Mouse (Mus musculus) limb, embryonic 11.5 days (tissue): ENCODE data around the gene Enc1. TPM values are rescaled to one million over a fixed set of nuclear protein-coding genes. Genes with fewer than 3 reads are reported as not detected.

Experiments
- ATAC-seq: fragments of 200-750 bp; cut with Nextera tagmentation; 2 replicates; pipeline ENCODE4 v1.8.0; 2017; ENCODE audit warnings: low read depth; ENCODE audit not compliant: insufficient number of reproducible peaks, low FRiP score, low TSS enrichment
- DNase-seq: peaks from one replicate; pipeline ENCODE4 v3.0.0-alpha.2; 2015; ENCODE audit warnings: low spot score
- H3K27ac ChIP-seq: fragments of 300-500 bp; sonication (generic); replicated peaks from 2 replicates; pipeline ENCODE4 v1.5.1; 2014; ENCODE audit warnings: low read depth, mild to moderate bottlenecking, low read length
- H3K27me3 ChIP-seq: fragments of 300-500 bp; sonication (generic); 2 replicates; pipeline ENCODE4 v1.6.1; 2014; ENCODE audit warnings: mild to moderate bottlenecking, low read length, mixed read lengths; ENCODE audit not compliant: control insufficient read depth, insufficient read depth
- H3K36me3 ChIP-seq: fragments of 300-500 bp; sonication (generic); 2 replicates; pipeline ENCODE4 v1.6.1; 2014; ENCODE audit warnings: mild to moderate bottlenecking, low read length, moderate library complexity, mixed read lengths; ENCODE audit not compliant: control insufficient read depth, insufficient read depth
- H3K4me1 ChIP-seq: fragments of 300-500 bp; sonication (generic); 2 replicates; pipeline ENCODE4 v1.6.1; 2014; ENCODE audit warnings: low read length, mixed read lengths; ENCODE audit not compliant: control insufficient read depth, insufficient read depth
- H3K4me2 ChIP-seq: fragments of 300-500 bp; sonication (generic); 2 replicates; pipeline ENCODE4 v1.6.1; 2014; ENCODE audit warnings: low read depth, mild to moderate bottlenecking, moderate library complexity; ENCODE audit not compliant: severe bottlenecking
- H3K4me3 ChIP-seq: fragments of 300-500 bp; sonication (generic); 2 replicates; pipeline ENCODE4 v1.5.1; 2014; ENCODE audit warnings: low read depth, low read length
- H3K9ac ChIP-seq: fragments of 300-500 bp; sonication (generic); 2 replicates; pipeline ENCODE4 v1.6.1; 2014; ENCODE audit warnings: mild to moderate bottlenecking, low read length
- H3K9me3 ChIP-seq: fragments of 300-500 bp; sonication (generic); 2 replicates; pipeline ENCODE4 v1.6.1; 2016; ENCODE audit warnings: low read length; ENCODE audit not compliant: control insufficient read depth
- WGBS: fragments of 180-500 bp; shearing (Covaris S2); extraction: QIAGEN DNeasy Blood & Tissue Kit; methylation state at CpG from one replicate; pipeline ENCODE4 v1.1.7; 2014; 5-methylcytosine and 5-hydroxymethylcytosine counted together
- polyA plus RNA-seq: library from polyadenylated mRNA; unstranded; fragments of >200 nt; fragmentation: Nextera tagmentation; extraction: Ambion mirVana; gene quantifications from 2 replicates; pipeline ENCODE4 v1.2.1, GENCODE M21; 2014

The Enc1 gene
- polyA plus RNA-seq, 1 experiment from 2014 or later, result 7.3 TPM

GRCm38 (mm10) chr13:97234785-97235417 is 6.0 kb upstream of the Enc1 start:
- ATAC-seq (peak; percentile 58; the same call in 1 of the 2 replicates), DNase-seq (peak; percentile 94)
- no peaks in the 10 kb centered on the region for H3K27me3 ChIP-seq
- H3K4me2 ChIP-seq, result peak overlapping the region; percentile 45
- 0 out of 2 replicates have a peak, but pooled peaks cover 5% of the 10 kb centered on the region for H3K4me1 ChIP-seq
- H3K36me3 ChIP-seq, result no peaks in the 10 kb centered on the region
- peak overlapping the region; percentile 19; the same call in 1 of the 2 replicates for H3K4me3 ChIP-seq
- 17% methylated on average over 17 of the region's 17 CpGs for WGBS
- H3K9me3 ChIP-seq, result no peaks in the 10 kb centered on the region
- H3K9ac ChIP-seq, result peak overlapping the region; percentile 35; the same call in 1 of the 2 replicates
- H3K27ac ChIP-seq, result no peak overlapping the region

- Histone ChIP-seq H3K27ac (no peak overlapping the region), H3K9ac (no peak overlapping the region)
- WGBS, result 57% methylated on average over 6 of the region's 6 CpGs
Observed at GRCm38 (mm10) chr13:97235911-97236310, 5.0 kb upstream of the Enc1 start.

GRCm38 (mm10) chr13:97237700-97238099 is 3.2 kb upstream of the Enc1 start:
- H3K27ac ChIP-seq, result no peak overlapping the region
- H3K27me3 ChIP-seq, result no peaks in the 10 kb centered on the region
- no peak overlapping the region for H3K4me2 ChIP-seq
- peaks cover 16% of the 10 kb centered on the region for H3K4me1 ChIP-seq
- ATAC-seq (no peak), DNase-seq (no peak)
- no peaks in the 10 kb centered on the region for H3K9me3 ChIP-seq
- H3K4me3 ChIP-seq, result no peak overlapping the region
- no peak overlapping the region for H3K9ac ChIP-seq
- WGBS, result 31% methylated on average over 3 of the region's 3 CpGs
- no peaks in the 10 kb centered on the region for H3K36me3 ChIP-seq

More at GRCm38 (mm10) chr13:97235911-97236310, 5.0 kb upstream of the Enc1 start:
- Histone ChIP-seq H3K9me3 (no peaks in the 10 kb centered on the region), H3K4me2 (no peak overlapping the region), H3K4me3 (no peak overlapping the region), H3K36me3 (no peaks in the 10 kb centered on the region), H3K27me3 (no peaks in the 10 kb centered on the region), H3K4me1 (peaks cover 12% of the 10 kb centered on the region)
- DNase-seq (no peak), ATAC-seq (no peak)

GRCm38 (mm10) chr13:97238181-97238981 is 2.5 kb upstream of the Enc1 start:
- 42% methylated on average over 16 of the region's 16 CpGs for WGBS
- H3K27me3 ChIP-seq, result no peaks in the 10 kb centered on the region
- H3K4me1 ChIP-seq, result peaks cover 21% of the 10 kb centered on the region
- ATAC-seq (no peak), DNase-seq (no peak)
- no peaks in the 10 kb centered on the region for H3K36me3 ChIP-seq
- H3K4me3 ChIP-seq, result no peak overlapping the region
- H3K9me3 ChIP-seq, result no peaks in the 10 kb centered on the region
- H3K4me2 ChIP-seq, result no peak overlapping the region
- H3K9ac ChIP-seq, result peak overlapping the region; percentile 24; the same call in 1 of the 2 replicates
- H3K27ac ChIP-seq, result no peak overlapping the region

GRCm38 (mm10) chr13:97239343-97240180 is 1.3 kb upstream of the Enc1 start:
- Histone ChIP-seq H3K4me1 (peaks cover 30% of the 10 kb centered on the region), H3K27ac (no peak overlapping the region), H3K36me3 (no peaks in the 10 kb centered on the region), H3K4me2 (peak overlapping the region; percentile 93), H3K9ac (no peak overlapping the region), H3K27me3 (no peaks in the 10 kb centered on the region), H3K9me3 (no peaks in the 10 kb centered on the region), H3K4me3 (no peak overlapping the region)
- DNase-seq, result peak; percentile 54
- WGBS, result 6% methylated on average over 23 of the region's 23 CpGs
- ATAC-seq, result no peak

GRCm38 (mm10) chr13:97240279-97240964 is 483 bp upstream of the Enc1 start:
- H3K27me3 ChIP-seq, result no peaks in the 10 kb centered on the region
- peaks cover 30% of the 10 kb centered on the region for H3K4me1 ChIP-seq
- H3K4me2 ChIP-seq, result peak overlapping the region; percentile 93
- H3K9ac ChIP-seq, result peak overlapping the region; percentile 91
- WGBS, result under 1% methylated on average over 35 of the region's 36 CpGs
- peaks cover 5% of the 10 kb centered on the region for H3K36me3 ChIP-seq
- ATAC-seq, result peak; percentile 41
- H3K9me3 ChIP-seq, result no peaks in the 10 kb centered on the region
- peak overlapping the region; percentile 66 for H3K4me3 ChIP-seq
- DNase-seq, result peak; percentile 87
- H3K27ac ChIP-seq, result peak overlapping the region; percentile 93

GRCm38 (mm10) chr13:97241787-97242280 is 929 bp downstream of the Enc1 start:
- H3K27ac ChIP-seq, result no peak overlapping the region; the same call in 1 of the 2 replicates
- peak overlapping the region; percentile 75 for H3K9ac ChIP-seq
- peak overlapping the region; percentile 66 for H3K4me3 ChIP-seq
- peak overlapping the region; percentile 93 for H3K4me2 ChIP-seq
- no peak for DNase-seq
- WGBS, result under 1% methylated on average over 20 of the region's 20 CpGs
- H3K4me1 ChIP-seq, result peaks cover 35% of the 10 kb centered on the region
- no peaks in the 10 kb centered on the region for H3K9me3 ChIP-seq
- ATAC-seq, result no peak
- H3K27me3 ChIP-seq, result no peaks in the 10 kb centered on the region
- peaks cover 17% of the 10 kb centered on the region for H3K36me3 ChIP-seq
